Mouse (Mus musculus) layer of hippocampus, postnatal 10 days (tissue): Measurements from ENCODE around the gene Arx. TPM values are rescaled to one million over a fixed set of nuclear protein-coding genes. Genes with fewer than 3 reads are reported as not detected.

Source experiments
- DNase-seq, 2 experiments: peaks; one replicate each; pipeline ENCODE4 v3.0.0; 2021; ENCODE audit warnings: low spot score in 2 of 2
- long read RNA-seq: library from polyadenylated mRNA; stranded (forward); transcript quantifications from one replicate; pipeline ENCODE4 v2.0.0, GENCODE M21; 2023
- total RNA-seq, 2 experiments: library from RNA; stranded (reverse); gene quantifications; 2 replicates each; pipeline ENCODE4 v1.2.3; 2021

Gene Arx
- total RNA-seq: 10 to 100 TPM; 20.7 to 22.9 TPM
- long read RNA-seq, transcript Arx-201 (5 exons, 2,881 nt): major isoform, 7 of 19 reads
- long read RNA-seq, partial matches to known transcripts: 10 of 19 reads
- long read RNA-seq, other reads (novel, unspliced or antisense): 2 of 19 reads

DNA sequence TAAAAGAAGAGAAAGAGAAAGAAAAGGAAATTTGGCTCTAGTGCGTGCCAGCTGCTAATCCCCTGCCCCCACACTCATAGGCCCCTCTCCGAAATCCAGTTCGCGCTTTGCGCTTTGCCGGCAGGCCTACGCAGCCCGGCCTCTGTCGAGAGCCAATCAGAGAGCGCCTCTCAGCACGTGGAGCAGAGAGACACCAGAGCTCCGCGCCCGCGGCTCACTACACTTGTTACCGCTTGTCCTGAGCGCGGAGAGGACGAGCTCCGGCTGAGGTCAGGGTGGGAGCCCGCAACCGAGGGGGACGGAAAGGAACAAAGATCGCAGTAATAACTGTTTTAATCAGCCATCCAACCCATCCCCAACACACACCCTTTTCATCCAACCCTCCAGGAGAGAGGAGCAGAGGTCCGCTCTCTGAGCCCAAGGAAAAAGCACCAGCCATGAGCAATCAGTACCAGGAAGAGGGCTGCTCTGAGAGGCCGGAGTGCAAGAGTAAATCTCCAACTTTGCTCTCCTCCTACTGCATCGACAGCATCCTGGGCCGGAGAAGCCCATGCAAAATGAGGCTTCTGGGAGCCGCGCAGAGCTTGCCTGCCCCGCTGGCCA lies at the start of gene Arx:
Gene Arx, plus strand, starts transcription at position 155 of the 603 bp plus-strand sequence.
- DNase-seq: peak; percentile 66 to 78

DNA sequence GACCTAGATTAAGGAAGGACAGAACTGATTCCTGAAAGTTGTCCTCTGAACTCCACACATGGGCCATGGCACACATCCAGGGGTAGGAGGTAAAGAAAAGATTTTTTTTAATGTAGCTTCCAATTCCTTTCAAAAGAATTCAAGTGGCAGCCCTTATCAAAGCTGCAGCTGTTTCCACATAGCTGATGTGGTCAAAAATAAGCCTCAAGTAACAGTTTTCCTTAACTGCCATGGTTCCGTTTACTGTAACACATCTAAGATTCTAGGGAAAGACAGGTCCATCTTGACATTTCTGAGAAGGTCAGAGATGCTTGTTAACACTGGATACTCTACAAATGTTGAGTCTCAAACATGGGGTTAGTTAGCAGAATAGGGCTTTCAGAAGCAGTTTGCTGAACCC lies 34.9 kb upstream of the Arx start:
- no peak for DNase-seq

DNA sequence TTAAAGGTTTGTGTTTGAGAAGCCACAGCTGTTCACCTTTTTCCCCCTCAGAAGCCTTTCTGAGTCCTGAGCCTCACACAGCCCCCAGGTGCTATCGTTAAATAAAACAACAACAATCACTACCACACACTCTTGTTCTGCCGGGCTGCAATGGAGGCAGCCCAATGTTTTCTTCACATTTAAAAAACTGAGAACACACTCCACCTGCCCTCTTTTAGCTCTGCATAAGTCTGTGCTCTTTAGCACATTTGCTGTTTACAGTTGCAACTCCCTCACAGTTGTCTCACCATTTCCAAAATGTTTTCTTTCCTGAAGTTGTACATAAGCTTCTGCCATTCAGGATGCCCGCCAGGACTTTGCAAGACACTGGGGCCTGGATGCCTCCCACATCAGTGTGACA lies 10.6 kb upstream of the Arx start:
- DNase-seq: no peak

DNA sequence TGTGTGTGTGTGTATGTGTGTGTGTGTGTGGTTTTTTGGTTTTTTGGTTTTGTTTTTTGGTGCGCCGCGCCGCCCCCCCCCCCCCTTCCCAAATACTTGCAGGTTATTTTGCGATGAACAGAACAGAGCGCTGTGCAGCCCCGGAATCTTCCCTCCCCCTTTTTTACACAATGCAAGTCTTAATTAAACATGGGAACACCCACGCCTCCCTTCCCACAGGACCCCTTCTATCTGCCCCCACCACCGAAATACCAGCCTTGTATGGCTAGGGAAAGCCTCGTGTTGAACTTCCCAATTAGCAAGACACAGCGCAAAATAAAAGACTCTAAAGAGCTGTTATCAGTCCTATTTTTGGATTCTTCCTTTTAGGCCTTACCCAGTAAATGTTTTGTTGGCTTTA lies 6.3 kb upstream of the Arx start:
- no peak for DNase-seq

DNA sequence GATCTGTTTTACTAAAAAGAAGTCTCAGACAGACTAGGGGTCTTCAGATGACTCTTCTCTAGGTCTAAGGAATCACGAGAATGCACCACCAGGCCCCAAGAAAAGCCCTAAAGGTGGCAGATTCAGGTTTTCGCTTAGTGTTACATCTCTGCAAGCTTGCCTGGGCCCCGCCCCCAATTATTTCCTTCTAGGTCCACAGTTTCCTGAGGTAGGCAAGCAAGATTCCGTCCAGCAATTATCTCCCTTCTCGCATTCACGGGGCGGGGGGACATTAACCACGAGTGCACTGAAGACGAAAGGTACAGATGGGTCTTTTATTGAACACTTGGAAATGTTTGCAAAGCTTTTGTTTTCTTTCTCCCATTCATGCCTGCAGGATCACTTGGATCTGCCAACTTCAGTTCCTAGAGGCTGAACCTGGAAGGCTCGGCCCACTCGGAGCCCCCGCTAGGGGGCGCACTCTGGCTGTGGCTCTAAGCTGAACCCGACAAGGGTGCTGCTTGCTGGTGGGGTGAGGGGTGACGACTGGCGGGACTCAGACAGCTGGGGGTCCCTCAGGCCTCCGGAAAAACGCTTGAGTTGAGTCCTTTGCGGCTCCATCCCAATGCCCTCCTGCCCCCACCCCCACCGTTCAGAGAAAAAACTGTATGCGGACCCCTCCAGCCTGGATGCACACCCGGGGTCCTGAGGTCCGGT lies 5.1 kb upstream of the Arx start:
- DNase-seq: peak; percentile 69 to 78

DNA sequence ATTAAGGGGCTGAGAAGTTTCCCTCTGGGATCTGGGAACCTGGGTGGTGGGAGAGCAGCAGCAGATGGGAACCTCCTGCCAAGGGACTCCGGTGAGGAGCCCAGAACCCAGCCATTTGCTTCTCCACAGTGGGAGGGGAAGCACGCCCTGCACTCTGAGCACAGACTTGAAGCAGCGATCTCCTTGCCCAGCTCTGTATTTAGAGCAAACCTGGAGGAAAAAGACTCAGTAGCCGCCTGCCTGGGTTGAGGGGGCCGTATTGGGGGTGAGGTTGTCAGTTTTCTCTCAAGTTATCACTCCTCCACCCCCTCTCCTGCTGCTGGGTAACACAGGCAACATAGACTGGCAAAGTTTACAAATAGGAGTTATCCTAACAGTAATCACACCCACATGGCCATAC lies 4.5 kb upstream of the Arx start:
- DNase-seq: no peak

DNA sequence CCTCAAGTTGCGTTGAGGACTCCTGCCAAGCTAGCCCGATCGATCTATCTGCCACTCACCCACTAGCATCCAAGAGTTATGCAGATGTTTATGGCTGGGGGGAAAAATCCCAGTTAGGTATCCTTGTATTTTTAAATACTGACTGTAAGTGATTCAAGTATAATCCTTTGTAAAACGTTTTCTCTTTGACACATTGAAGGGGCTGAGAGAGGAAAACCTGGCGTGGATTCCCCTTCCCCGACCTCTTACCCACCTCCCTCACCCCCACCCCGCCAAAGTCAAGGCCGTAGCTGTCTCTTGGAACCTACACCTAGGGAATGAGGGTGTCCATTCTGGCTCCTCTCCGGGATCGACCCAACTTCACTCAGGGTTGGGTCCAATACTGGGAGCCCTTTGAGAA lies 1.2 kb upstream of the Arx start:
- DNase-seq: peak in 1 of 2 experiments; percentile 14

DNA sequence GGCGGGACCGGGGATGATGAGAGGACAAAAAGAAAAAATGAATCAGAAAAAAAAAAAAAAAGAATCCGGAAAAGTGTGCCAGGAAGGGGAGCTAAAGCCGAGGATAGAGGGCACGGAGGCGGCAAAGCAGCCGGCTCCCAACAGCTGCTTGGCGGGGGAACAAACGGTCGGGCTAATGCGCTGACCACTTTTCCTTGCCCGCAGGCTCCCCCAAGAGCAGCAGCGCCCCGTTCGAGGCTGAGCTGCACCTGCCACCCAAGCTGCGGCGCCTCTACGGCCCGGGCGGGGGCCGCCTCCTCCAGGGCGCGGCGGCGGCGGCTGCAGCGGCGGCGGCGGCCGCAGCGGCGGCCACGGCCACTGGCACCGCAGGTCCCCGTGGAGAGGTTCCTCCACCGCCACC lies 2.1 kb downstream of the Arx start:
- peak in 1 of 2 experiments; percentile 15 for DNase-seq

DNA sequence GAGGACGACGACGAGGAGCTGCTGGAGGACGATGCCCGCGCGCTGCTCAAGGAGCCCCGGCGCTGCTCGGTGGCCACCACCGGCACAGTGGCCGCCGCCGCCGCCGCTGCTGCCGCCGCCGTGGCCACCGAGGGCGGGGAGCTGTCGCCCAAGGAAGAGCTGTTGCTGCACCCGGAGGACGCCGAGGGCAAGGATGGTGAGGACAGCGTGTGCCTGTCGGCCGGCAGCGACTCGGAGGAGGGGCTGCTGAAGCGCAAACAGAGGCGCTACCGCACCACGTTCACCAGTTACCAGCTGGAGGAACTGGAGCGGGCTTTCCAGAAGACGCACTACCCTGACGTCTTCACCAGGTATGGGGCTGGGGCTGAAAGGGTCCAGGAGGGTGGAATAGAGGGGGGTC lies 2.8 kb downstream of the Arx start:
- DNase-seq: peak in 1 of 2 experiments; percentile 13

DNA sequence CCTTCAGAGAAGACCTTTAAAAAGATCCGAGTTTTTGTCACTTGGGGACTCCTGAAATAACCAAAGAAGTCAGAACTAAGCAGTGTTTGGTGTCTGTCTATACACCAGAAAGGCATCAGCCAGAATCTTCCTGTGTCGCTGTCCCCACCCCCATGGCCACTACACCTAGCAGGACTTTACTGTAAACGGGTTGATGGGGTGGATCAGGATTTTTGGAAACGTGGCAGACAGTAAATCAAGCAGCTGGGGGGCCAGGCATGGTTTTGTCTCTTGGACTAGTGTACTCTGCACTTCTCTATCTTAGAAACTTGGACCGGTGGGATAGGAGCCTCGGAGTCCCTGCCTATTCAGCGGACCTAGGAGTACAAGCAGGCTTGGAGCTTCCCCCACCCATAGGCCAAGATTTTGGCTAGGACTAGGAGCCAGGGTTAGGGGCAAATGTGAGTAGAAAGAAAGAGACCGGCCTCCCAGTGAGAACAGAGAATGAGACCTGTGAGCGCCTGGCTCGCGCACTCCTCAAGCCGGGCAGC lies 3.7 kb downstream of the Arx start:
- DNase-seq: peak in 1 of 2 experiments; percentile 39

DNA sequence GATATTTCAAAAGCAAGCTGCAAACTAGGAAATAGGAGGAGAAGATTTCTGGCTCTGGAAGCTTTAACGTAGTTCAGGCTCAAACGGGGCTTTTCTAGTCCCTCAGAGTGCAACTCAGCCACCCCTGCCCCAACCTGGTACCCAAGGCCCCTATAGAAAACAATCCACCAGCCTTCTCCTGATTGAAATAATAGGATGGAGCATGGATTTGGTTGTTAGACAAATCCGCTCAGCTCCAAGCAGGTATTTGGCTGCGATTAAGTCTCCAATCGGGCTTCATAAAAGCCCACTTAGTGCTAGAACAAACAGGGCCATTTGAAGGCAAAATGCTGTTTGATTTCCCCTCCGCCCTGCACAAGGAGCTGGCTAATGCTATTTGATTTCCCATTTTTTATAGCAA lies 5.8 kb downstream of the Arx start:
- no peak for DNase-seq

DNA sequence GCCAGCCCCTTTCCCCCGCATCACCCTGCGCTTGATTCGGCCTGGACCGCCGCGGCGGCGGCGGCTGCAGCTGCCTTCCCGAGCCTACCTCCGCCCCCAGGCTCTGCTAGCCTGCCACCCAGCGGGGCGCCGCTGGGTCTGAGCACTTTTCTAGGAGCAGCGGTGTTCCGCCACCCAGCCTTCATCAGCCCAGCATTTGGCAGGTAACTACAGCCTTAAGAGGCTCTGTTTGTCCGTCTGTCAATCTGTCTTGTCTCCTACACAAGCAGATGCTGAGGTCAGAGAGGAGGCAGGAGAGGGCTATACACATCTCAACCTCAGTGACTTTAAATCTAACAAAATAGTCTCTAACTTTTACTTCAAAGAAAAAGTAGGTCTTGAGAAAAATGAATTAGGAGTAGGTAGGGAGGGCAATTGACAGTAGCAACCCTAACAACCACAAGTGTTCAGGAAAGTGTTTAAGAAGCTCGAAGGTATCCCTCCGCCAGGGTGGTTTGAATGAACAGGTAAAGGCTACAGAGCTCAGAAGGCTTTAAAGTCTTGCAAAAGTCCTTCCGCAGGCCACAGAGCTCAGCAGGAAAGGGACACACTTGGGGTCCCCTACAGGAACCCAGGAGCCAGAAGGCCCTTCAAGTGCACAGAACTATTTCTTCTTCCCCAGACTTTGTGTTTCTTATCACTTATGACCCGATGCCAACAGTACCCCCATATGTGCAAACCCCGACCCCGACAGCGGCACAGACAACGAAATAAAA lies 8.7 kb downstream of the Arx start:
- DNase-seq: no peak

DNA sequence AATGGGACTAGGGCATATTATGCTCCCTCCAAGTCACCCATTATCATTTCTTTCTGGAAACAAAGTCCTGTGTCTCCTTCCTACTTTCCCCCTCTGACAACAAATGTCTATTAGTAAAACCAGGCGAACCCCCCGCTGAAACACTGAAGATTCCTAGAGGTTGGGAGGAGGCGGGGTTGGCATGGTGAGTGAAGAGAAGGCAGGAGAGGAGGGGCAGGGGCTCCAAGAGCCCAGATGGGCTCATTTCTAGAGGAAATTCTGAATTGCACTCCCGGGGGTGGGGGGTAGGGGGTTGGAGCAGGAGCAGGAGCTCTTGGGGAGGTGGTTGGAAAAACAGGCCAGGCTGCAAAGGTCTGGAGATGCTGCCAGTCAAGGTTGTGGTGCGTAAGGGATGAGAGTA lies 9.6 kb downstream of the Arx start:
- no peak for DNase-seq

DNA sequence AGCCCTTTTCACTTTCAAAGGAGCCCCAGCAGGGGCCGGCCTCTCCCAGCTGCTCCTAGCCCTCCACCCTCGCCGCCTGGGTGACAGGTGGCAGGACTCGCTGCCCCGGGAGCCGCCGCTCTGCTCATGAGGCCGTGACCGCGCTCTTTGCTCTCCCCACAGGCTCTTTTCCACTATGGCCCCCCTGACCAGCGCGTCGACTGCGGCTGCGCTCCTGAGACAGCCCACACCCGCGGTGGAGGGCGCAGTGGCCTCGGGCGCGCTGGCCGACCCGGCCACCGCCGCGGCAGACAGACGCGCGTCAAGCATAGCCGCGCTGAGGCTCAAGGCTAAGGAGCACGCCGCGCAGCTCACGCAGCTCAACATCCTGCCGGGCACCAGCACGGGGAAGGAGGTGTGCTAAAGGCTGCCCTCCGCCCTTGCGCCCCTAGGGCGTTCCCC lies 10.8 kb downstream of the Arx start:
- peak in 1 of 2 experiments; percentile 20 for DNase-seq

DNA sequence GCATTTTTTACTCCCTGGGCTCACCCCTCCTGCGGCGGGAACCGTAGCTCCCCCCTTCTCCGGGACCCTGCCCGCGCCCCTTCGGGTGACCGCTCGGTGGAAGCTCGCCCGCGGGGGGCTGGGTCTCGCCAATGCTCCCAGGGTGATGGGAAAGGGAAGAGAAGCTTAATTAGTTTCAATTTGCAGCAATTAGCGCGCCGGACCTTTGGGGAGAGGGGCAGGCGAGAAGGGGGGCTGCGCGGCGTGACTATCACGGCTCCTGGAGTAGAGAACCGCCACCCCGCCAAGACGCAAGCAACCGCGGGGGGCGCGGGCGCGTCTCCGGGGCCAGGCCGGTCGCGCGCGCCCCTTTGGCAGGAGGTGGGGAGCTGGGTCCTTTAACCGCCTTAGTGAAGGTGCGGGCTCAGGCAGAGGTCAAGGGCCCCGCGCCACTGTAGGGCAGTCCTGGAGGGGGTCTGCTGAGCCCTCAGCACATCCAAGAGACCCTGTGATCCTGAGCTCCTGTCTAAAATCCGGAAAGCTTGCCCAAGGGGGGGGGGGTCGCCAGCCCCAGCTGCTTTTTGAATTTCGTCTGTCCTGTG lies 12.9 kb downstream of the Arx start:
- DNase-seq: peak; percentile 29 to 48

DNA sequence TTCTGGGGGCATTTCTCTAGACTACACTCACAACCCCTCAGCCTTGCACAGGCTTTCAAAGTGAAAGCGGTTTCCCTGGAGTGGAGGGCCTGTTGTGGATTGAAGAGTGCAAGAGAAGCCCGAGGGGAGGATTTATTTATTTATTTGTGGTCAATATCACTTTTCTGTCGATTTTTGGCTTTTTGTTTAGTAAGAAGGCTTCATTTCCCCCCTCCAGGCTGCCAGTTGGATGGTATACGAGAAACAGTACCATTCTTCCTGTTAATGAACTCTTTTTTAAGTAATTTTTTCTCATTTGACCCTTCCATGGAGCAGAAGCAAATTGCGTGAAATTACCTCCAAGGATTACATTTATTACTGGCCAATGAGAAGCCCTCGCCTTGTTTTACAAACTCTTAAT lies 13.5 kb downstream of the Arx start:
- DNase-seq: no peak

DNA sequence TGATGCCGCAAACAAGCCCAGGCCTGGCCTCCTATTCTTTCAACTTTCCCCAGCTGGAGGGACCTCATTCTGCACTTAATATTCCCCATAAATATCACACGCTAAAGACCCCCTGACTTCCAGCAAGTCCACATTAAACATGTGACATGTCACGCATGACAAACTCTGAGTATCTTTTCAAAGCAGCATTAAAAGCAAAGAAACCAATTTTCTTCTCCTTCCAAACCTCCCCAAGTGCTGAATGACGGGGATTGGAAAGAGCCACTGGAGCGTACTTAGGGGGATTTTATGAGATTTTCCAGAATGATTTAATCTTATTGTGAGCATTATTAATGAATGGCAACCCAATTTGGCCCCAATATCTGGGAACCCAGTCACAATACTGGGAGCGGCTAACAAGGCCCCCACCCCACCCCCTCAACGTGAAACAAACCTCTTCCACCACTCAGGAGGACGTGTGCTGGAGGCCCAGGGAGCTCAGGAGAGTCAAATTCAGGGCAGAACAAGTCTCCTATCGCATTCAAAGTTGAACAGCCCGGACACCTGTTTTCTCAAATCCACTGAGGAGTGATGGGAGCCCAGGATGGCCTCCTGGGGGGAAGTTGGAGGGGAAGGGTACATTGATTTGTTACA lies 14.1 kb downstream of the Arx start:
- DNase-seq: no peak

DNA sequence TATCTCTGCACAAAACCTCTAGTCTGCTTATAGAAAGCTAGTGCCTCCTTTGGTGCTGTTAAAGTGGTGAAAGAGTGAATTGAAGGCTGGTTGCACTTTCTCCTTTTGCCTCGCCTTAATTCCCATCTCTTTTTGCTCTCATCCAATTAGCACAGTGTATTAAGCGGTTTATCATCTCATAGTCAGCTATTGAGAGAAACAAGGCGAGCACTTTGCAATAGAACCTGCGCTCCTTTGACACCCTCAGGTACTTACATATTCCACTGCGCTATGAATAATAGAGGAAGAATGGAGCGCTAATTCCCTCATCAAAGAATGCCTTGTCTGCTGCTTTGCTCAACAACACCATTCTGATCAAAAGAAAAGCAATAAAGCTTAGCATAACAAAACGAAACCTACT lies 15.6 kb downstream of the Arx start:
- no peak for DNase-seq

DNA sequence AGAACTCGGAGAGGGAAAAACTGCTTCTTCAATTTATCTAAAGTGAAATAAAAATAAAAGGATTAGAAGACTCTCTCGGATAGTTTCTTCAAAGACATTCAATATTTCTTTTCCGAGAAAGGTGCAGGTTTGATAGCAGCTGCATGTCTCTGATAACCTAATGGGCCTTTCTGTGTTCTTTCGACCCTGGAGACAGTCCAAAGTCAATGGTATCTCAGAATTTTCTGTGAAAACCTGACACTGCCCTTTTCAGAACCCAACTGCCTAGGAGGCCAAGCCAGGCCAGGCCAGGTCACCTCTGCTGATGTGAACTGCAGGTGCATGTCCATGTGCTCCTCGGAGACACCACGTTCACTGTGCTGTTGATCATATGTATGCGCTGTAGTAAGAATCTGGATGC lies 19.5 kb downstream of the Arx start:
- DNase-seq: no peak

DNA sequence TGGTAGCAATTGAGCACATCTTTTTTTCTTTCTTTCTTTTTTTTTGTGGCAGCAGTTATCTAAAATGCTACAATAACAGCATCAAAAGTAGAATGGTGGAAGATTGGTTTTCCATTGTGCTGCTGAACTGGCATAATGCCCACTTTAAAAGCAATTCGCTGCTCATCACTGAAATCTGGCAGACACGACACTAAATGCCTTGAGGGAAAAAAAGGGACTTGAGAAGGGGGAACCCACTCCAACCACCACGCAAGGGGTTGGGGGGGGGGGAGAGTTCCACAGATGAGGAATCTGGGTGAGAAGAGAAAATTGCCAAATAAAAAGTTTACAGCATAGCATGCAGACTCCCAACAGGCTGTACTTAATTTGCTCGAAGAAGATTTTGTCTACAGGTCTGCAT lies 31.3 kb downstream of the Arx start:
- no peak for DNase-seq

DNA sequence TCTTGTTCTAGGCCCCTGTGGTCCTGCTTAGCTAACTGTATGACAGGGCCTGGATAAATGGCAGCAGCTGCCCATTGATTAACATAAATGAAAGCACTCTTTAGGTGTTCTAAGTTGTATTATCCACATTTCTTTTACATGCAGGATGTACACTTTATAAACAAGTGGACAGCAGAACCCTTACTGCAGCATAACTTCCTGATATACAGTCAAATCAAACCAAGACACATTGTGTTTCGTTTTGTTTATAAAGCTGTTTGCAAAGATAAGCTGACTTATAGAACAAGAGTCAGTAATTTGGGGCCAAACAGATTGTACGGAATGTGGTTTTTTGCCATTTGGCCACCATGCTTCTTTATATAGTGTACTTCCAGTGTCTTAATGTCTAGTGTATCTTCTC lies 33.7 kb downstream of the Arx start:
- DNase-seq: no peak
